21 mouse cellular contexts compared by ENCODE assay signal in the genomic region with DNA sequence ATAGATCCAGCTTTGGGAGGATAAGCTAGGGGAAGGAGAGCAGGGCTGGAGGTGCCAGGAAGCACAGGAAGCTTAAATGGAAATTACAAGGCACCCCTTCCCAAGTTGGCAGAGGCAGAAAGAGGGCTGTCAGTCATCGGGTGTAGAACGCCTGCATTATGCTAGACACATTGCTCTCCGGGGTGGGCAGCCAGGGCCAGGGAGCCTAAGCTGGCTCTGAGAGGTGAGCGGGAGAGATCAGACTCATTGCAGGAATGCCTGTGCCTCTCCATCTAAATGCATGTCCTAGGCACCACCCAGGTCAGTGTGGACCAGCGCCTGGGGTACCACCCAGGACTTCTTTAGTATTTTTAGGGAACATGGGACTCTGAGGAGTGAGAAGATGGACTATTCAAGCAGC. TPM values are rescaled to one million over a fixed set of nuclear protein-coding genes. Genes with fewer than 3 reads are reported as not detected.
DNase-seq lines count a peak whose midpoint lies in the region; ATAC-seq lines count a peak whose summit lies in the region.
"Had no signal": no experiment of that assay in that cellular context is flagged by ENCODE, and none has a peak within 500 bp of the region (broad histone marks: within the 10 kb centered on the region; RNA-seq: fewer than 3 reads in every experiment).

No protein-coding gene starts in this region.

- no peak overlapping the region for H3K4me3 ChIP-seq in heart, embryonic 12.5 days

- no peak overlapping the region for H3K27ac ChIP-seq in heart, embryonic 12.5 days (ENCODE audit: poor library complexity, severe bottlenecking)

- H3K27me3 ChIP-seq in heart, embryonic 12.5 days (replicated peaks), result no peaks in the 10 kb centered on the region
- H3K27me3 ChIP-seq: CH12.LX, Patski had no signal

- 91% methylated on average over 5 of the region's 5 CpGs for WGBS in heart, embryonic 12.5 days

- no peak overlapping the region for H3K9ac ChIP-seq in heart, embryonic 12.5 days

- H3K4me1 ChIP-seq in heart, embryonic 12.5 days (replicated peaks), result peaks cover 7% of the 10 kb centered on the region

- no peak overlapping the region for H3K4me2 ChIP-seq in heart, embryonic 12.5 days

- peaks cover 15% of the 10 kb centered on the region for H3K36me3 ChIP-seq in heart, embryonic 12.5 days

- no peaks in the 10 kb centered on the region for H3K9me3 ChIP-seq in heart, embryonic 12.5 days (replicated peaks)
- H3K9me3 ChIP-seq: G1E had no signal

- peak; percentile 89 for DNase-seq in heart, adult 11 months
- DNase-seq in testis, postnatal 10 days (ENCODE audit: low spot score), result peak; percentile 35
- no peak for DNase-seq in testis, postnatal 14 days (ENCODE audit: low spot score)
- peak; percentile 12 for DNase-seq in urinary bladder, adult 2 months (ENCODE audit: low spot score)
- DNase-seq in urinary bladder, postnatal 36 days (ENCODE audit: low spot score in 2 of 2), result no peak
- DNase-seq: adrenal gland, adult 2 months; adrenal gland, adult 8-10 months; adrenal gland, postnatal 10 days; adrenal gland, postnatal 14 days; adrenal gland, postnatal 25 days; adrenal gland, postnatal 36 days; B cell, adult 2 months; cerebellum, adult 11 months; cerebellum, adult 11-12 months; cerebellum, adult 18-20 months had no signal

- no peak for ATAC-seq in heart, embryonic 12.5 days (ENCODE audit: insufficient number of reproducible peaks, low FRiP score)
- ATAC-seq: activated CD4-positive, CD25-positive, alpha-beta regulatory T cell, adult 4 months; CD4-positive, CD25-positive, alpha-beta regulatory T cell, adult 4 months; Patski had no signal

RNA-seq across cellular contexts. Expression of a gene that starts 3.8 kb away (rescaled TPM):
- polyA plus RNA-seq in heart, embryonic 12.5 days (2016; fragmentation: Nextera tagmentation; extraction: Ambion mirVana), result 12.9 and 13.7 TPM in 2 replicates
- polyA plus RNA-seq in urinary bladder, adult 2 months (2012; rRNA removed), result 12.3 and 13.6 TPM in 2 replicates

Comparison
In these comparisons a context has a peak if more than half of its experiments do, and no peak if none do; other contexts are left out.
1. DNase-seq: peak in heart, adult 11 months (single experiment), testis, postnatal 10 days (single experiment) and urinary bladder, adult 2 months (single experiment); none in testis, postnatal 14 days (single experiment) and urinary bladder, postnatal 36 days (0 of 2).